Mouse (Mus musculus): ENCODE results near the gene Nphp3.

GRCm38 (mm10) chr9:104001921-104002859, at the start of gene Nphp3:
- TF ChIP-seq CTCF (IDR thresholded peaks at IDR 0.05; ENCODE audit: control insufficient read depth, insufficient read depth, insufficient read length): no peak
- no peak for TF ChIP-seq MAX (IDR thresholded peaks at IDR 0.05)
- TF ChIP-seq MYOD1 (IDR thresholded peaks at IDR 0.05; ENCODE audit: control insufficient read depth, insufficient read length, low read depth): no peak

Data from C2C12 (cell line).